Mouse (Mus musculus): ENCODE results near the gene Slc4a4.
A peak's percentile ranks its signal among the peaks of the same experiment; 100 is the strongest.

Slc4a4 gene

DNA sequence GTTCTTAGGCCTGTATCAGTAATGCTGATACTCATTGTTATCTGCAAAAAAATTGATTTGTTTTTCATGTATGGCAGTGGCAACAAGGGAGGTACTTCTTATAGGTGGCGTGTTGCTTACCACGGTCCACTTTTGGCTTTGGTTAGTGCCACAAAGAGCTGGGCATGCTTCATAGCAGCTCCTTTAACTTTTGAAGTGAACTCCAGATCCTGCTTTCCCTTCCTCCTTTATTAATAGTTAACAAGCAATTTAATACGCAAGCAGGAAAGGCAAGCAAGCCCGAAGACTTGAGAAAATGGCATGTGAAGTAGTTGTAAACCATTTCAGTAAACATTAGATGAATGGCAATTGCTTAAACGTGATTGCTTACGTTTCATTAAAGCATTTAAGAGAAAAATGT lies 113.2 kb downstream of the Slc4a4 start:
- no peak for DNase-seq (ENCODE audit: low read depth, low spot score)

DNA sequence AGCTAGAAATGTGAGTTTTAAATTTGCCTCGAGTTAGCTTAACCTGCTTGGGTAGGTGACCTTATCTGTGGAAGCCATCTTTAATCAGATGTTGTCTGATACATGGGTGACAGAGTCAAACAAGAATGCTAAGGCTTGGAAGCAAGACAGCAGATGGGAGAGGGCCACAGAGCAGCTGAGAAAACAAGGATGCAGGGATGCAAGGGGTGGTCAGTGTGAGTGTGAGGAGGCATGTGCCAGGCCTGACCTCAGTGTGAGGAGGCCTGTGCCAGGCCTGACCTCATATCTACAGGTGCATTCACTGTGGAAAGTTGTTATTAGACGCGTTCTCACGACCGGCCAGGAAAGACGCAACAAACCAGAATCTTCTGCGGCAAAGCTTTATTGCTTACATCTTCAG lies 114.0 kb downstream of the Slc4a4 start:
- DNase-seq (ENCODE audit: low read depth, low spot score), result no peak

DNA sequence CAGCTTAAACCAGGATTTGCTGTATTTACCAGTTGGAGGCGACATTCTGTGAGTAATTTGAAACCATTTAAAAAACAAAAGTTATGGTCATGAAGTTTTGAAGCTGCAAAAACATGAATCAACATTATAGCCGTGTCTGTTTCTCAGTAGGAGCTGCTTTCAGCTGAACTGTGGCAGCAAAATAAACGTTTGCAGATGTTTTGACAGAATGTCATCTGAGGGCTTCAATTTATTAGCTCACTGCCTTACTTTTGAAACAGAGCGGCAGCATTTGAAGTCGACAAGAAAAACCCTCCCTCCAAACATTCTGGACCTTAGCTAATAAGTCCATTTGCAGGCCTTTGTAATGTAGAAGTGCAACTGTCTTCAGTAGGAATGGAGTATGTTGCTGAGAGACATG lies 123.5 kb downstream of the Slc4a4 start:
- DNase-seq (ENCODE audit: low read depth, low spot score), result no peak

DNA sequence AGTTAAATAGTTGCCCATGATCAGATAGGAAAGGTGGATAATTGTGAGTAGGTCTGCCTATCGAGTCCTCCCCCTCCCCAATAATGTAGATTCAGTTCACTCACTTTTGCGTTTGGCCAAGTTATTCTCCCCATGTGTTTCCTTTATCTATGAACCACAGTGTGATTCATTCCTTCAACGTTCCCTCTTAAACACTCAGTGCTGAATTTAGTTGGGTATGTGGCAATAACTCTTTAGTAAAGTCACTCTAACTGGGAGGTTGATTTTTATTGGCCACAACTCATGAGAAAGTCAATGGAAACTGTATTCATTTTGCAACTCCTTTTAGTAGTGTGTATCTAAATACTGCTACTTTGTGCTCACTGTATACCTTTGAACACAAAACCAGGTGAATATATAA lies 125.8 kb downstream of the Slc4a4 start:
- DNase-seq (ENCODE audit: low read depth, low spot score), result no peak

DNA sequence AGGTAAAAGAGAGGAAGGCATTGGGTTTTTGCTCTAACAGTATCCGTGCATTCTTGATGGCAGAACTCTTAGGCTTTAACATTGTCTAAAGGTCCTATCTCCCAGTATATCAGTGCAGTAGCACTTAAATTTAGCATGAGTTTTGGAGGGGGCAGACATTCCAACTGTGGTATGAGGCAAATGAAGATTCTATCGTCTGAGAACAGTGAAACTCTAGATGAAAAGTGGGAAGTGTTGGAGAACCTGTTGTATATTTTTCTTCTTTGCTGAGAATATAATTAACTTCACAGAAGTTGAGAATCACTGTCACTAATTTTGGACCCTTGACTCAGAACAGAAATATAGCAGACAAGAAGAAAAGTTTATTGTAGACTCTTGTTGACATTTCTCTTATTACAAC lies 128.2 kb downstream of the Slc4a4 start:
- no peak for DNase-seq (ENCODE audit: low read depth, low spot score)

DNA sequence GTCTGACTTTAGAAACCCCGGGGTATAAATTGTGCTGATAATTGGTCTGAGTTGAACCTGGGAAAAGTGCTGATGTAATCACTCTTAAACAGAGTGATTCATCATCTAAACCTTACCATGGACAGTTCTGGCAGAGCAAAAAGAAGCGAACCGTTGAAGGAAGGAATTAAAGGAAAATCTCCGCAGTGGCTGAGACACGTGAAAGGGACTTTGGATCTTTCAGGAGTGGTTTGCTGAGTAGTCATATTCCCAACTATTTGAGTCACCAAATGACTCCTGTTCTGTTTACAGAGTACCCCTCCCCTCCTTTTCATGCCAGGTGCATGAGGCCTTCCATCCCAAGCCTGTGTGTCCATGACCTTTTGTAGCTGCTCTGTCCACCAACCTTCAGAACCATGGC lies 129.3 kb downstream of the Slc4a4 start:
- DNase-seq (ENCODE audit: low read depth, low spot score), result no peak

DNA sequence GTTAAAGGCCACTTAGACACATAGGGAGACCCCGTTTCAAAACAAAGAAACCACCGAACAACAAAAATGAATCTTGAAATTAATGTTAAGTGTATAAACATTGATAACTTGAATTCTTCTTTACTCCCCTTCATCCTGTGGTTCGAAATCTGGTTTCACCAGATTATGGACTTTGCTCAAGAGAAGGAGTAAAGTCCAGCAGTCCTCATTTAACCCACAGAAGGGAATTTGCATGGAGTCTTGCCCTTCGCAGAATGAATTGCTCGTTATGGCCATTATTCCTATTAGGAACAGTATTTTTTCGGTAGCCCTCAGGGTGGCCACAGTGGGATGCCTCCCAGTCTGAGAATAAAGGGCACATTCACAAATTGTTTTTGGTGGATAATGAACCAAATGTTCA lies 131.9 kb downstream of the Slc4a4 start:
- no peak for DNase-seq (ENCODE audit: low read depth, low spot score)

DNA sequence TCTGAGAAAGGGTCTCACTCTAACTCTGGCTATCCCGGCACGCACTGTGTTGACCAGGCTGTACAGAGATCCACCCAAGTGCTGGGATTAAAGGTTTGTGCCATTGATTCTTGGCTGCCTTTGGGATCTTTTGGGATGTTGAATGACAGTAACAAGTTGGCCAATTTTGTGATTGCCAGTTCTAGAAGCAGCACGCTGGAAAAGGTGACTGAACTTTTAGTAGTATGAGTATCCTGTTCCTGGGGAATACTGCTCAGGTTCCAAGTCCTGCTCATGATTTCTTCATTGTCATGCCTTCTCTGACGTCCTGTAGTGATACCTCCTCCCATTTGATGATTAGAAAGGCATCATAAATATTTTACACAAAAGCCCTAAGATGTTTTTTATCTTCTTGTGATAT lies 137.8 kb downstream of the Slc4a4 start:
- DNase-seq (ENCODE audit: low read depth, low spot score), result no peak

DNA sequence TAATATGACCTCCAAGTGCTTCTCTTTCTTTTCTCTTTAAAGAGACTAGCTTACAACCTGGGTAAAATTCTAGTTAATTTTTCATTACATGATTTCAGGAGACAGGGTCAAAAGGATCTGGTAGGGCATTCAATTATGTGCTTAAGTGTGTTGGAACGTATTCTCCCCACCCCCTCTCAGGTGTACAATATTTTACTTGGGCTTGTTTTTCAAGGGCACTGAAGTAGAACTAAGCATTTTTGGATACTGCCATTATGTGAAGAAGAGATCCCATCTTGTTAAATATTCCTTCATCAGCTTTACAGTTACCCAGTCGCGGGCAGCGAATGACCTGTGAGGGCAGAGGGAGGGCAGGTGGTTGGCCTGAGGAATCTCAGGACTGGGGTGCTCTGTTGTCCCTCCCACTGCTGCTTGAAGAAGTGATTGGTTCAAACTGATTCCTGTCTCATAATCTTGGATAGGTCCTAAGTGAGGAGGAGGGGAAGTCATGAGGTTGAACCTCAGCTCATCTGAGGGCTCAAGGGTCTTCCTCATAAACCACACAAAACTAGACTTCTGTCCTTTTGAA lies 141.0 kb downstream of the Slc4a4 start:
- no peak for DNase-seq (ENCODE audit: low read depth, low spot score)

DNA sequence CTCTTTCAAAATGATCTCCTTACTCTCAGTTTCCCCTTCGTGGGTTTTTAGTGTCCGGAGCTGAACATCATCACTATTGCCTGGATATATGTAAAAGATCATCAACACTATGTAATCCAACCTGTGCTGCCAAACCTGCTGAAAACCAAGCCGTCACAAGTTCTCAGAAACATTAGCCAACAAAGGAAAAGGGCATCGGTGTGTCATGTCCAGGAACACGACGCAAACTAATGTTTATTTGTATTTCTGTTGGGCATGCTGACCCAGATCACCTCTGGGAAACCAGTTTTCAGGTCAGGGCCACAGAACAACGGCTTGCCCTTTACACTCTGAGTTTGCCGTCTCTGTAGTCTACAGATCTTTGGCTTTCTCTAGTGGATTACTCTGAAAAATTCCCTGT lies 146.0 kb downstream of the Slc4a4 start:
- DNase-seq (ENCODE audit: low read depth, low spot score), result no peak

DNA sequence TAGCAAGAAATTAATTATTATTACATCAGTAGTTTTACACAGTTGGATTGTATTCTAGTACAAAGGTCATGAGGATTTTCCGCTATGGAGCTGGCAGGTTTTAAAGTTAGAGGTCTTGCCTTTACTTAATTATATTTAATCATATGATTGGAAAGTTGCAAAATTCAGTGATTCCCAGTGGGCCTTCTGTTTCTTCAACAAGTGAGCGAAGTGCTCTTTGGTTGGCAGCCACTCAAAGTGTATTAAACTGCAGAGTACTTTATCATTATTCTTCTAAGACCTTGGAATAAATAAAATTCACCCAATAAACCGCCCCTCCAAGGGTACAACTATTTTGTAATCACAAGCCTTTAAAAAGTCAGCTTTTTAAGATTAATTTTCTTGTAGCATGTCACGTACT lies 146.6 kb downstream of the Slc4a4 start:
- no peak for DNase-seq (ENCODE audit: low read depth, low spot score)

DNA sequence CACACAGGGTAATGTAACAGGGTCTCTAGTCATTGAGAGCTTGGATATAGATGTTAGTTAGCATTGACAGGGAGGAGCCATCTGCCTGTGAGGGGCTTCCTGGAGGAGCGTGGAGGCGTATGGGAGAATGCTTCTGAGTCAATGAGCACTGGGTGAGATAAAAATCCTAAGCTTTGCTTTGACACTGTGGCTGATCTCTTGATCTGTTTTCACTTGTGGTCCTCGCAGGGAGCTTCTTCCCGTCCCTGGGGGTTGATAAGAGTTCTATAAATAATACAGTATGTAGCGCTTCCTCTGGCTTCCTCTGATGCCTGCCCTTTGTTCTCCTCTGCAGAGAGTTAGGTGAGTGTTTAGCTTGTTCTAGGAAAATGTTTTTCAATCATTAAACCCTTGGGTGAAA lies 149.5 kb downstream of the Slc4a4 start:
- peak; percentile 46 for DNase-seq (ENCODE audit: low read depth, low spot score)

DNA sequence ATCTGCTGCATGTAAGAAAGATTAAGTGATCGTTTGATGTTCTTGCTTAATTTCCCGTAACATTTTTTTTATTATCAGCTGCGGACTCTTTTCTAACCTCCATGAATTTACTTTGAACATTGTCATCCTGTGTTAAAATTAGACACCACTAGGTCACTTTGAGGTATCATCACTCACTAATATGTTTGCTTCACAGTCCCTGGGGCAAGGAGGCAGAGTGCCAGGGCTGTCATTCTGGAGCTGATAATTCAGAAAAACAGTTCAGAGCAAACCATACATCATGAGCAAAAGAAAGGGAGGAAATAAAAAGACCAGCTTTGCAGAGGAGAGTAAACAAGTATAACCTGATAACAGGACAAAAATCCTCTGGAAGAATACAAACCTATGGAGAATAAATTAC lies 154.2 kb downstream of the Slc4a4 start:
- DNase-seq (ENCODE audit: low read depth, low spot score), result no peak

DNA sequence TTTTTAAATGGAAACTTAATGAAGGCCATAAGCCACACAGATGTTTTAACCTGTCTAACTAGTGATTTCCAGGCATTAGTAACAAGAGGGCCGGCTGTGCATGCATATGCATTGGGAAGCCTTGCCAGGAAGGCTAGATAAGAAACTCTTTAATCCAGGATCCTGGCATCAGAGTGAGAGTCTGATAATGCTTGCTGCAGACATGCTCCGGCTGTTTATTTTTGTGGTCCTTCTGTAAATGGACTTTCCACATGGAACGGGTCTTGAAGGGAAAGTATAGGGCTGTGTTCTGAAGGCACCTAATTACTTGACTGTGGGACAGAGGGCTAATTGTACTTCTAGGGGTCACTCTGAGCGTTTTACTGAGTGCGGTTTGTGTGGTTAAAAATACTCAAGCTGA lies 157.2 kb downstream of the Slc4a4 start:
- no peak for DNase-seq (ENCODE audit: low read depth, low spot score)

DNA sequence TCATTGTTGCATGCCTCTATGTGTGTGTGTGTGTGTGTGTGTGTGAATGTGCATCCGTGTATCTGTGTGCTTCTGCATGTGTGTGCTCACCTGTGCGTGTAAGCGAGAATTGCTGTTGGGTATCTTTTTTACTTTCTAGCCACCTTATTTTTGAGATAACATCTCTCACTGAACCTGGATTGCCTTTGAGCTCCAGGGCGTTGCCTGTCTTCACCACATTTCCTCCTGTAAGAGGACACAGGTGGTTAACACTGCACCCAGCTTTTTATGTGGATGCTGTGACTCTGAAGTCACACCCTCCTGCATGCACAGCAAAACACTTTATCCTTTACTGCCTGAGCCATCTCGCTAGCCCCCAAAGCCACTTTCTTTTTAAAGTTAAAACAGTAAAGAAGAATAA lies 158.2 kb downstream of the Slc4a4 start:
- peak; percentile 70 for DNase-seq (ENCODE audit: low read depth, low spot score)

DNA sequence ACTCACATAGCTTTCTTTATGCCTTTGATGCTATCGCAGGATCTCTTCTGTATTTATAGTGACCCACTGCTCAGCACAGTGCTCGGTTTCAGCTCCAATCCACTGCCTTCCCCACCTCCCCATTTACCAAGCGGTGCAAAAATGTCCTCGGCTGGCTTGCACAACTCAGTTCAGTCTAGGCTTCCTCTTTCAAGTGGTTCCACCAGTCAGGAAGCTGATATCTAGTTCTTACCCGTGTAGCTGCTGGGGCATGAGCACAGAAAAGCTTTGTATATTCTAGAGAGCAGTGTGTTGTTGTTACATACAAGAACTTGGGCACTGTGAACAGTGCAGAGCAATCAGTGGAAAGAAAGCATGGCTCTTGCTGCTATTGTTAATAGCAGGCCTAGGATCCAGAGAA lies 165.0 kb downstream of the Slc4a4 start:
- peak; percentile 17 for DNase-seq (ENCODE audit: low read depth, low spot score)

DNA sequence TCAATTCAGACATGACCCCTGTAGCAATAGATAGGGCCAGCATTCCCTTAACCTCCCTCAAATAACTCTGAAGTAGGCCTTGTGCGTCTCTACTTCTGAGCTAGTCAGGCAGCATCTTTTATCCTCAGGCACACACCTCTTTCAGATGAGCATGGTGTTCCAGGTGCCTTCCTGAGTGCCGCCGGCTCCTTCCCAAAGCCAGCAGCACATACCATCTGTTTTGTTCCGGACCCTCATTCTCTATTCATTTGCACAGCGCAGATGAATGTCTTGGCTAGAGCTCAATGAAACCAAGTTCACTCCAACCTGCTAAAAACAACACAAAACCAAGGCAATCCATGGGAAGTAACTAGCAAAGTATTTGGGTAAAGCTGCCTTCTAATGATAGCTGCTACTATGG lies 165.6 kb downstream of the Slc4a4 start:
- no peak for DNase-seq (ENCODE audit: low read depth, low spot score)

DNA sequence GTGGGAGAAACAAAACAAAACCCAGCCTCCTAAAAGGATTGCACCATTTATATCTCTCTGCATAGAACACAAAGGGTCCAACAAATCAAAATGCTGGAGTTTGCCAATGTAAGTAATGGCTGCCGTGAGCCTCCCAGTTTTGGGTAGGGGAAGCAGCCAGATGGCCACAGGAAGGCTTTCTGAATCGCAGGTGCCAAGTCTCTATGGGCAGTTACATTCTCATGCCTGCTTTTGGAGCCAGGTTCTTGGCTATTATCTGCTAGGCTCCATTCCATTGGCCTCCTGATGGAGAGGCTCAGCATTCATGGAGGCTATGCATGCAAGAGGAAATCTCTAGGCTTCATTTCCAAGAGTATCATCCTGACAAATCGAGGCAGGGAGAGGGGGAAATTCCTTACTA lies 169.0 kb downstream of the Slc4a4 start:
- DNase-seq (ENCODE audit: low read depth, low spot score), result no peak

DNA sequence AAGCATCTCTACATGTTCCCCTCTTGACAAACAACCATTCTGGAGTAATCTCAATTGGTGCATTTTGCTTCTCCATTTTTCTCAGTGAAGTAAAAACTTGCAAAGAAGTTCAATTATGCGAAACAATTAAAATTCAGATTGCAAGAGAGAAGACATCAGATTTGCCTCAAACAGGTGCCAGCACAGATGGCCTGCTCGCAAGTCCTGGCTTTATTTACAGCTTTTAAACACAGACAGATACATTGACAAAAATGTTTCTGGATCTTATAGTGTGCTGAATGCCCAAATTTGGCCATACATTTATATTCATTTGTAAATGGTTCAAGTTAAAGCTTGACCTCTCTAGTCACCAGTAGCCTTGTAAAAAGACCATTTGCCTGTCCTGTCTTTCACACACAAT lies 169.8 kb downstream of the Slc4a4 start:
- no peak for DNase-seq (ENCODE audit: low read depth, low spot score)

DNA sequence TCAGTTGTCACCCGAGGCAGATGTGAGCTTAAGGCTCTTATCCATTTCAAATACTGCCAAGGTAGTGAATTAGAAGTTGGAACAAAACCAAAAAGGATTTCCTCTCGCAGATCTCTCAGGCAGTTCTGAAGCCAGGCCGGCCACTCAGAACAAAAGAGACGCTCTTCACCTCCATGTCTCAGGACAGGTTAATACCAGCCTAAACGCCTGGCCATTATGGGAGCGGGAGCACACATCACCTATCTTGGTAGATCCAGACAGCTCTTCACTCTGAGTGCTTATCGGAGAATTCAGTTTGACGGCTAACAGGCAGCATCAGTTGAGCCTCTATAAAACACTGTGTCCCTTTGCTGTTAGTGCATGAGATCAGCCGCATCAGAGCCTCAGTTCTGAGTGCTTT lies 174.5 kb downstream of the Slc4a4 start:
- no peak for DNase-seq (ENCODE audit: low read depth, low spot score)

DNA sequence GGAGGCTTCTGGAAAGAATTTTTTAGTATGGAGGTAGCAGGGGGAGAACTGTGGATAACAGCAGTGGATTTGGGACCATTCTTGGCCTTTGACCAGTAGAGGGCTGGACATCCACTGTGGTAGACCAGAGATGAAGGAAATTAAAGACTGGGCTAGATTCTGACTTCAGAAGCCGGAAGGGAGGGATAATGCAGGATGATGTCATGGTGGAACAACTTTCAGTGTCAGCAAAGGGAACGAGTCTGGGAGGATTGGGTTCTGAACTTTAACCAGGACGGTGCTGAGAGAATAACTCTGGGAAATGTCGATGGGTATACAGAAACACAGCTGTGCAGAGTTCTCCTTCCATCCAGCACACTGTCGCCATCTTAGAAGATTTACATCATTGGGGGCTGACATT lies 175.7 kb downstream of the Slc4a4 start:
- no peak for DNase-seq (ENCODE audit: low read depth, low spot score)

DNA sequence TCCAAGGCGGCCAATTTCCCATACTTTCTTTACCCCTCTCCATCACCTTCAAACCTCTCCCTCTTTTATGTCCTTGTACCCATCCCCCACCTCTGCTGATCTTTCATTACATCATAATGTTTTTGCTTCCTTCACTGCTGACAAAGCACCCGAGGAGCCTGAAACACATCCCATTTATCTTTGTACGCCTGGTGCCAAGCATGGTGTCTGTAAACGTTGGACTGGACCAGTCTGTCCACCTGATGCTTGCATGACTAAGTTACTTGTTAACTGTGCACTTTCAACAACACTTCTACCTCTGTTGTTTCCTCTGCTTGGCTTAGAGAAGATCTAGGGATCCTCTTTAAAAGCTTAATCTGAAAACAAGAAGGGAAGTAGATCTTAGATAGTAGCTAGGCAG lies 180.5 kb downstream of the Slc4a4 start:
- no peak for DNase-seq (ENCODE audit: low read depth, low spot score)

DNA sequence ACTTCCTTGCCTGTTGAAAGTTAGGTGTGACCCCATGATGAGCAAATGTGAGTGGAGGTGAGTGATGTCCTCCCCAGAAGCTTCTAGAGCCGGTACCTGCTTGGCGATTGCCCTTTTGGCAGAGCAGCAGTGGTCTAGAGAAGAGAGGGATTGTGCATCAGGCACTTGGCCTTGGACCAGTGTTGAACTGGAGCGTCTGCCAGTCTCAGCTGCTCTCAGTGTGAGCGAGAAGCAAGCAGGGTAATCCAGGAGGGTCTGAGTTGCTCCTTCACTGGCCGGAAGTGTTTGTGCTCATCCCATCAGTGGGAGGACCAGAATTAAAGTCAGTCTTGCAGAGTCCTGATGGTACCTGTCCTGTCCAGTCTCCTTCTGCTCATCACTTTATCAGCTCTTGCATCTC lies 181.5 kb downstream of the Slc4a4 start:
- DNase-seq (ENCODE audit: low read depth, low spot score), result no peak

DNA sequence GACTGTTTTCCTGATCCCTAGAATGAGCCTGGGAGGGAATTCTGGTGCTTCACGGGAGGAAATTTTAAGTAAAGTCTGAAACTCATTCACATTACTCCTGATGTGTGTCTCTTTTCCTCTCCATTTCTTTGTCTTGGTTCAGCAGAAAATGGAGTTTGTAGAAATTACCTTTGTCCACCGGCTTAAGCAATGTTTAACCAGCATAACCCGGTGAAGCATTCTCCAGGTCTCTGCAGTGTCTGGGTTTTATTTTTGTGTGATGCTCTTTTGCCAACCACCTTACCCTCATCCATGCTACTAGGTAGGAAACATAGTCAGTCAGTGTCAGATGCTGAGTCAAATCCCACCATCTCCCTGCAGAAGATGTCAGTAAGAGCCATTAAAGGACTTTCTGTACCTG lies 183.4 kb downstream of the Slc4a4 start:
- no peak for DNase-seq (ENCODE audit: low read depth, low spot score)

DNA sequence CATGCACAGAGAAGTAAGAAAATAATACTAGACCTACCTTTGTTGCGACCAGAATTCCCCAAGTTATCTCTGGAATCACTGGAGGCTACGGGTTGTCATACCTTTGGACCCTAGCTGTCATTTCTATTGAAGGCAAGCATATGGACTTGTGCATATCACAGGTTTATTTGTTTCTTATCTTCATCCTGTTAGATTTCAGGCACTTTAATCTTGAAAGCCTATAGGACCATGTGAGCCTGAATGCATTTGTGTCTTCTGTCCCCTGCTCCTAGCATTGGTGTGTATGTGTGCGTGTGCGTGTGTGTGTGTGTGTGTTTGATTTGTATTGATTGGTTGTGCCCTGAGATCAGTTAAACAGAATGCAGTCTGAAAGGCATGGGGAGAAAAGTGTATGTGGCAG lies 185.3 kb downstream of the Slc4a4 start:
- DNase-seq (ENCODE audit: low read depth, low spot score), result no peak

Data from CD4-positive helper T cell, adult 2 months (primary cell).